Mouse (Mus musculus): ENCODE results near the gene Hist2h3c2. TPM values are rescaled to one million over a fixed set of nuclear protein-coding genes. Genes with fewer than 3 reads are reported as not detected.
"Not testable (repeated sequence)": the region's sequence is repeated elsewhere in the genome, so short reads cannot be mapped to it uniquely, and the experiment has no call there.

Gene Hist2h3c2
- polyA plus RNA-seq, 1 experiment = 13.5 TPM

- TF ChIP-seq POLR2A (IDR thresholded peaks at IDR 0.05; ENCODE audit: borderline replicate concordance, low read depth, low read length) = 0 out of 2 replicates have a peak, but pooled peaks have one; percentile 3
- Histone ChIP-seq H3K4me3 (ENCODE audit: insufficient read depth, low read length) (peak overlapping the region; percentile 83), H3K27ac (ENCODE audit: insufficient read depth, low read depth, low read length) (peak overlapping the region; percentile 94), H3K4me1 (ENCODE audit: control insufficient read depth, insufficient read depth, low read length) (peaks cover 20% of the 10 kb centered on the region)
Observed at GRCm38 (mm10) chr3:96220131-96220764, 18.7 kb downstream of the Hist2h3c2 start.

DNA sequence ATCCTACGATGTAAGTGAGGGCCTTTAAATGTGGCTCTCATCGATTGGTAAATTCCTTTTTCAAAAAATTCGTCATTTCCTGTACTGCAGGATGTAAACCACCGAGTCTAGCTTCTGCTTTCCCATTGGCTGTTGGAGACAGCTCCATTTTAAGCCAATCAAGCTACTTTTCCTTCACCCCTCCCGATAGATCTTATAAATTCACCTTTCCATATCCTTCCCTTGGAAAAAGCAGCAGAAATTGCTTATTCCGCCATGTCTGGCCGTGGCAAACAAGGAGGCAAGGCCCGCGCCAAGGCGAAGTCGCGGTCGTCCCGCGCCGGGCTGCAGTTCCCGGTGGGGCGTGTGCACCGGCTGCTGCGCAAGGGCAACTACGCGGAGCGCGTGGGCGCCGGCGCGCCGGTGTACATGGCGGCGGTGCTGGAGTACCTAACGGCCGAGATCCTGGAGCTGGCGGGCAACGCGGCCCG lies 19.2 kb downstream of the Hist2h3c2 start, which contains the start of the genes Bola1 and Hist2h2ab:
Gene Bola1 (minus strand): TSS at position 49 of the 470 bp plus-strand sequence.
Gene Hist2h2ab (plus strand): TSS at position 205 of the 470 bp plus-strand sequence.
- Histone ChIP-seq H3K4me3 (ENCODE audit: insufficient read depth, low read length) (peak within 1 kb of the TSS; percentile 83), H3K27ac (ENCODE audit: insufficient read depth, low read depth, low read length) (peak within 1 kb of the TSS; percentile 94), H3K4me1 (ENCODE audit: control insufficient read depth, insufficient read depth, low read length) (peaks cover 14% of the 10 kb centered on the region)
- TF ChIP-seq POLR2A (IDR thresholded peaks at IDR 0.05; ENCODE audit: borderline replicate concordance, low read depth, low read length) = no peak
- no peak for TF ChIP-seq CTCF (IDR thresholded peaks at IDR 0.05; ENCODE audit: low read depth, low read length)

DNA sequence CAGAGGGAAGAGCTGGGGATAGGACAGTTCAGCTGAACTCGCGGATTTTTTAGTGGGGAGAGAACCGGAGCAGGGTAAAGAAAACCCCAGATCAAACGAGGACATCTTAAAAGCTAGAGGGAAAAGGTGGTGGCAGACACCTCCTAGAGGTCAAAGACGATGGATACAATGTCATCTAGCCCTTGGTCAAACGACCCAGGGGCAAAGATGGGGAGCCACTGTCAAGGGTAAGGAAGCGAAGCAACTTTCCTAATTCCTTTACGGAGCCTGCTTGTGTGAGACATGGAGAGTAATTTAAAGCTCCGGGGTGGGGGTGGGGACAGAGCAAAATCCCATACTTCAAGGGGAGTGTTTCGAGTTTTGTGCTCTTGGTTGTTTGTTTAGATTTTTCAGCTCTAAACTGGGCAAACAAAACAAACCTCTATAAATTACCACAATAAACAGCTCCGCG lies 19.7 kb downstream of the Hist2h3c2 start:
- Histone ChIP-seq H3K4me1 (ENCODE audit: control insufficient read depth, insufficient read depth, low read length) (peaks cover 11% of the 10 kb centered on the region), H3K27ac (ENCODE audit: insufficient read depth, low read depth, low read length) (peak overlapping the region; percentile 94), H3K4me3 (ENCODE audit: insufficient read depth, low read length) (peak overlapping the region; percentile 83)
- no peak for TF ChIP-seq POLR2A (IDR thresholded peaks at IDR 0.05; ENCODE audit: borderline replicate concordance, low read depth, low read length)
- peak; percentile 47; the same call in 1 of the 2 replicates for TF ChIP-seq CTCF (IDR thresholded peaks at IDR 0.05; ENCODE audit: low read depth, low read length)

DNA sequence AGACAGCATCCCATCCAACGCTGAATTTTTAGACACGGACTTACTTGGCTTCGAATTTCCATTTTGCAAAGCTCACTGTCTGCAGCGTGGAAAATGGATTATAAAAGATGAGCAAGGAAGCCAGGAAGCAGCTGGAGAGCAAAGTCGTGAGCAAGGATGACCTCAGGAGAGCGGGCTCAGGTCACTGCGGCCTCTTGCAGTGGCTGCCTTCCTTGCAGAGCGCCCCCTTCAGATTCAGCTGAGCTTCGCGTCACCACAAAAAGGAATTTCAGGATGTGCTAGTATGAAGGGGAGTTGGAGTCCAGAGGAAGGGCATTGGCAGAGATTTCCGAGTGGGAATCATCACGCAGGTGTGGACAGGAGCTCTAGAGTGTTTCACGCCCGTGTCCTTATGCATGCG lies 29.7 kb downstream of the Hist2h3c2 start:
- Histone ChIP-seq H3K4me1 (ENCODE audit: control insufficient read depth, insufficient read depth, low read length) (peaks cover 3% of the 10 kb centered on the region; the same call in 1 of the 2 replicates), H3K27ac (ENCODE audit: insufficient read depth, low read depth, low read length) (no peak overlapping the region), H3K4me3 (ENCODE audit: insufficient read depth, low read length) (no peak overlapping the region)
- 0 out of 2 replicates have a peak, but pooled peaks have one; percentile 13 for TF ChIP-seq CTCF (IDR thresholded peaks at IDR 0.05; ENCODE audit: low read depth, low read length)
- no peak for TF ChIP-seq POLR2A (IDR thresholded peaks at IDR 0.05; ENCODE audit: borderline replicate concordance, low read depth, low read length)

- H3K4me1 ChIP-seq (ENCODE audit: control insufficient read depth, insufficient read depth, low read length) = no peaks in the 10 kb centered on the region
- H3K27ac ChIP-seq (ENCODE audit: insufficient read depth, low read depth, low read length) = no peak overlapping the region
- H3K4me3 ChIP-seq (ENCODE audit: insufficient read depth, low read length) = no peak overlapping the region
- TF ChIP-seq POLR2A (IDR thresholded peaks at IDR 0.05; ENCODE audit: borderline replicate concordance, low read depth, low read length) = no peak
- TF ChIP-seq CTCF (IDR thresholded peaks at IDR 0.05; ENCODE audit: low read depth, low read length) = no peak
Observed at GRCm38 (mm10) chr3:96207819-96208218, 31.1 kb downstream of the Hist2h3c2 start.

GRCm38 (mm10) chr3:96199731-96200130 lies 39.2 kb downstream of the Hist2h3c2 start:
- Histone ChIP-seq H3K4me1 (ENCODE audit: control insufficient read depth, insufficient read depth, low read length) (peaks cover 11% of the 10 kb centered on the region), H3K27ac (ENCODE audit: insufficient read depth, low read depth, low read length) (no peak overlapping the region), H3K4me3 (ENCODE audit: insufficient read depth, low read length) (no peak overlapping the region)
- TF ChIP-seq POLR2A (IDR thresholded peaks at IDR 0.05; ENCODE audit: borderline replicate concordance, low read depth, low read length) (no peak), CTCF (IDR thresholded peaks at IDR 0.05; ENCODE audit: low read depth, low read length) (no peak)

GRCm38 (mm10) chr3:96198601-96199251 lies 40.2 kb downstream of the Hist2h3c2 start:
- not testable (repeated sequence) for H3K4me3 ChIP-seq (ENCODE audit: insufficient read depth, low read length); H3K27ac ChIP-seq (ENCODE audit: insufficient read depth, low read depth, low read length)
- H3K4me1 ChIP-seq (ENCODE audit: control insufficient read depth, insufficient read depth, low read length) = peaks cover 11% of the 10 kb centered on the region

GRCm38 (mm10) chr3:96198181-96198580 lies 40.7 kb downstream of the Hist2h3c2 start:
- Histone ChIP-seq H3K27ac (ENCODE audit: insufficient read depth, low read depth, low read length) (no peak overlapping the region), H3K4me3 (ENCODE audit: insufficient read depth, low read length) (0 out of 2 replicates have a peak overlapping the region, but pooled peaks have one; percentile 9), H3K4me1 (ENCODE audit: control insufficient read depth, insufficient read depth, low read length) (peaks cover 11% of the 10 kb centered on the region)
- no peak for TF ChIP-seq CTCF (IDR thresholded peaks at IDR 0.05; ENCODE audit: low read depth, low read length)
- TF ChIP-seq POLR2A (IDR thresholded peaks at IDR 0.05; ENCODE audit: borderline replicate concordance, low read depth, low read length) = no peak

- peak overlapping the region; percentile 62 for H3K27ac ChIP-seq (ENCODE audit: insufficient read depth, low read depth, low read length)
- TF ChIP-seq CTCF (IDR thresholded peaks at IDR 0.05; ENCODE audit: low read depth, low read length) = no peak
- 0 out of 2 replicates have a peak, but pooled peaks have one; percentile 30 for TF ChIP-seq POLR2A (IDR thresholded peaks at IDR 0.05; ENCODE audit: borderline replicate concordance, low read depth, low read length)
- H3K4me1 ChIP-seq (ENCODE audit: control insufficient read depth, insufficient read depth, low read length) = peaks cover 11% of the 10 kb centered on the region
- H3K4me3 ChIP-seq (ENCODE audit: insufficient read depth, low read length) = peak overlapping the region; percentile 77
Observed at GRCm38 (mm10) chr3:96197129-96197749, 41.7 kb downstream of the Hist2h3c2 start.
